Mouse (Mus musculus): ENCODE results near the gene Uvssa. TPM values are rescaled to one million over a fixed set of nuclear protein-coding genes. Genes with fewer than 3 reads are reported as not detected.

The Uvssa gene
- polyA plus RNA-seq, 1 experiment from 2014 or later, result 10.6 TPM

DNA sequence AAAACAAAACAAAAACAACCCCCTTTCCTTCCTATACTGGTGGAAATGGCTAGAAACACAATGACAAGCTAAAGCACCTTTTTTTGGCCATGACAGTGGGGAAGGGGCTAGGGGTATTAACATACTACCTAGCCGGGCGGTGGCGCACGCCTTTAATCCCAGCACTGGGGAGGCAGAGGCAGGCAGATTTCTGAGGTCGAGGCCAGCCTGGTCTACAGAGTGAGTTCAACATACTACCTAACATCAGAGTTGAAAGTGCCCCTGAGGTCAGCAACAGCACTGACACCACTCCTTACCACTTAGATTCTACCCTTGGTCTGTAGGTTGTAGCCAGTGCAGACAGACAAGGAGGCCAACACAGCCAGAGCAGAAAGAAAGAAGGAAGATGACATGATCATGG is 29.1 kb upstream of the Uvssa start:
- Histone ChIP-seq H3K9me3 (no peaks in the 10 kb centered on the region), H3K27ac (no peak overlapping the region), H3K4me2 (no peak overlapping the region), H3K27me3 (no peaks in the 10 kb centered on the region), H3K36me3 (no peaks in the 10 kb centered on the region; the same call in 1 of the 2 replicates), H3K4me3 (no peak overlapping the region), H3K9ac (no peak overlapping the region), H3K4me1 (peaks cover 16% of the 10 kb centered on the region)
- ATAC-seq (ENCODE audit: insufficient number of reproducible peaks, low FRiP score, low TSS enrichment, low read depth), result no peak
- 97% methylated on average over 5 of the region's 5 CpGs for WGBS

DNA sequence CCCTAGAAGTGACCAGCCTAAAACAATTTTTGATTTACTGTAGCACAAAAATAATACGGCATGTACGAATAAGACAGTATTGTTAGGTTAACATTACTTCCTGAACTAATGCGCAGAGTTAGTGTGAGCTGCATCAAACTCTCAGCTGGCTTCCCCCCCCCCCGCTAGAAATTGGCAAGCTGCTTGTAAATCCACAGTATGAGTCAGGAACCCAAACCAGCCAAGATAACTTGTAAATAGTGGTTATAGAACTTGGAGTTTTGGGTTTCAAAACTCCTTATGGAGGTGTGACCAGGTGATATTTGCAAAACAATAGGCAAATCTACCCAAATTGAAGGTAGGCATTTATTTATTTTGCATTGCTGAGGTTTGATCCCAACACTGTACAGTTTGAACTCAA is 28.6 kb upstream of the Uvssa start:
- H3K9ac ChIP-seq, result no peak overlapping the region
- no peak overlapping the region for H3K27ac ChIP-seq
- no peak overlapping the region for H3K4me2 ChIP-seq
- H3K27me3 ChIP-seq, result no peaks in the 10 kb centered on the region
- ATAC-seq (ENCODE audit: insufficient number of reproducible peaks, low FRiP score, low TSS enrichment, low read depth), result no peak
- no peak overlapping the region for H3K4me3 ChIP-seq
- H3K9me3 ChIP-seq, result no peaks in the 10 kb centered on the region
- H3K36me3 ChIP-seq, result no peaks in the 10 kb centered on the region; the same call in 1 of the 2 replicates
- WGBS, result 63% methylated on average over 4 of the region's 4 CpGs
- H3K4me1 ChIP-seq, result peaks cover 16% of the 10 kb centered on the region

GRCm38 (mm10) chr5:33351556-33352272 is 26.6 kb upstream of the Uvssa start:
- no peak overlapping the region for H3K27ac ChIP-seq
- H3K9ac ChIP-seq, result no peak overlapping the region

DNA sequence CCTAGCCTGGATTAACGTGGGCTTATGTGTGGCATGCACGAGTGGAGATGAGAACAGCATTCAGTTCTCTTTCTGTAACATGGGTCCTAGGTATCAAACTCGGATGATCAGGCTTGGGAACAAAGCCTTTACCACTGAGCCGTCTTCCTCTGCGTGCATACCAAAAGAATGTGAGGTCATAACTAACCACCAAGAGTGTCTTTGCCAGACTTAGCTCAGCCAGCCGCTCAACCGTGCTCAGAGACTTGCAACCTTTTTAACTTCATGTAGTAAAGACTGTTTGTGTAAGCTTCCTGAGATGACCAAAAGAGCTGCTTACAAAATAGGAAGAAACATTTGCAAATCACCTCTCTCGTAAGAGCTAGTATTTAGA is 26.1 kb upstream of the Uvssa start:
- Histone ChIP-seq H3K9ac (no peak overlapping the region), H3K4me3 (no peak overlapping the region), H3K4me1 (peaks cover 16% of the 10 kb centered on the region), H3K27ac (no peak overlapping the region), H3K4me2 (no peak overlapping the region), H3K27me3 (no peaks in the 10 kb centered on the region), H3K36me3 (no peaks in the 10 kb centered on the region), H3K9me3 (no peaks in the 10 kb centered on the region)
- 60% methylated on average over 8 of the region's 8 CpGs for WGBS
- ATAC-seq (ENCODE audit: insufficient number of reproducible peaks, low FRiP score, low TSS enrichment, low read depth), result no peak

More at GRCm38 (mm10) chr5:33351556-33352272, 26.6 kb upstream of the Uvssa start:
- Histone ChIP-seq H3K4me3 (no peak overlapping the region), H3K27me3 (no peaks in the 10 kb centered on the region), H3K9me3 (no peaks in the 10 kb centered on the region), H3K4me2 (no peak overlapping the region), H3K36me3 (no peaks in the 10 kb centered on the region), H3K4me1 (peaks cover 16% of the 10 kb centered on the region)
- no peak for ATAC-seq (ENCODE audit: insufficient number of reproducible peaks, low FRiP score, low TSS enrichment, low read depth)
- 60% methylated on average over 3 of the region's 3 CpGs for WGBS

- Histone ChIP-seq H3K9me3 (no peaks in the 10 kb centered on the region), H3K4me3 (no peak overlapping the region), H3K27ac (no peak overlapping the region), H3K4me1 (peaks cover 14% of the 10 kb centered on the region), H3K4me2 (no peak overlapping the region), H3K9ac (no peak overlapping the region), H3K36me3 (no peaks in the 10 kb centered on the region), H3K27me3 (no peaks in the 10 kb centered on the region)
- ATAC-seq (ENCODE audit: insufficient number of reproducible peaks, low FRiP score, low TSS enrichment, low read depth), result no peak
- 35% methylated on average over 3 of the region's 3 CpGs for WGBS
Measured at GRCm38 (mm10) chr5:33353011-33353410, 25.3 kb upstream of the Uvssa start.

DNA sequence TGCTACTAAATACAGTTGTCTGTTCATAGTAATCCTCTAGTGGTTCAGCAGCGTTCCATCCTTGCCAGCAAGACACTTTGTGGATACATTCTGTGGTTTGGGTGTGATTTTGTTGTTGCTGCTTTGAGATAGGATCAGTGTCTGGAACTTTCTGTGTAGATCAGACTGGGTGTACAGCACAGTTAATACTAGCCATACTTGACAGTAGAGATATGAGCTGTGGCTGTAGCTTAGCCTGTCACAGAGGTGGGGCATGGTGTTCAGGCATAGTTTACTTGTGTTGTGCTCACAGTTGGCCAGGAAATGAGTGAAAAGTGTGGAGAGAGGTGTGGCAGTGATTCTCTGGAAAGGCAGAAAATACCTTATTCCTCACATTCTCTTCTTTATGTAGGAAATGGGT is 20.9 kb upstream of the Uvssa start:
- 93% methylated on average over 1 of the region's 1 CpGs for WGBS
- Histone ChIP-seq H3K27me3 (no peaks in the 10 kb centered on the region), H3K4me3 (no peak overlapping the region), H3K4me1 (peaks cover 3% of the 10 kb centered on the region; the same call in 1 of the 2 replicates), H3K36me3 (peaks cover 41% of the 10 kb centered on the region), H3K4me2 (no peak overlapping the region), H3K27ac (no peak overlapping the region), H3K9ac (no peak overlapping the region), H3K9me3 (no peaks in the 10 kb centered on the region)
- ATAC-seq (ENCODE audit: insufficient number of reproducible peaks, low FRiP score, low TSS enrichment, low read depth), result no peak

DNA sequence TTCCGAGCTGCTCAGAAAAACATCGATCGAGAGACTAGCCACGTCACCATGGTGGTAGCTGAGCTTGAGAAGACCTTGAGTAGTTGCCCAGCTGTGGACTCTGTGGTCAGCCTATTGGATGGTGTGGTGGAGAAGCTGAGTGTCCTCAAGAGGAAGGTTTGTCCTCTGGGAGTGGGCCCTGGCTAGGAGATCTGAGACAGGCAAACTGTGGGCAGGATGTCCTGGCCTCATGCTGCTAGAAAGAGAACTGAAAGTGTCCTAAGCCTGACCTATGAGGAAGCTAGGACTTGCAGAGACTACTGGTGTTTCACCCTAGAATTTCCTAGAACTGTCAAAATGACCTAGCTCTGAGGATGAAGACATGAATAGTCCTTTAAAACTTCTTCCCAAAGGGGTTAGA is 19.9 kb upstream of the Uvssa start:
- Histone ChIP-seq H3K4me1 (no peaks in the 10 kb centered on the region), H3K9ac (no peak overlapping the region), H3K36me3 (peaks cover 50% of the 10 kb centered on the region), H3K27ac (no peak overlapping the region), H3K4me2 (no peak overlapping the region), H3K4me3 (no peak overlapping the region), H3K27me3 (no peaks in the 10 kb centered on the region), H3K9me3 (no peaks in the 10 kb centered on the region)
- ATAC-seq (ENCODE audit: insufficient number of reproducible peaks, low FRiP score, low TSS enrichment, low read depth), result no peak
- WGBS, result 93% methylated on average over 4 of the region's 4 CpGs

DNA sequence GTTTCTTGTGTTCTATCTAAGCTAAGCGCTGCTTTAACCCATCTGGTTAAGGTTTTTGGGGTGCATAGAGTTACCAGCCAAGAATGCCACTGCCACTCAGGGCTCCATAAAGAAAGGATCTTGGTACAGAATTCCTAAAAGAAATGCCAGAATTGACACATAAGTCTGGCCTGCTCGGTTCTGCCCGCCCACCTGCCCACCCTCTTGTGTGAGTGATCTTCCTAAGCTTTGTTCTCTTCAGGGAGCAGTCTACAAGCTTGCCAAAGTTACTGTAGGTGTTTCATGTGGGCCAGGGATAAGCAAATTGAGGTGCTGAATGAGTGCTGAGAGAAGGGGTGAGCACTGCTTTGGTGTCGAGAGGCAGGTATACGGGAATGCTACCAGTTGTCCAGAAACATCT is 15.1 kb upstream of the Uvssa start:
- Histone ChIP-seq H3K9ac (no peak overlapping the region), H3K27ac (no peak overlapping the region), H3K9me3 (no peaks in the 10 kb centered on the region), H3K36me3 (peaks cover 96% of the 10 kb centered on the region), H3K4me2 (no peak overlapping the region), H3K4me3 (no peak overlapping the region), H3K27me3 (no peaks in the 10 kb centered on the region), H3K4me1 (no peaks in the 10 kb centered on the region)
- 91% methylated on average over 5 of the region's 5 CpGs for WGBS
- no peak for ATAC-seq (ENCODE audit: insufficient number of reproducible peaks, low FRiP score, low TSS enrichment, low read depth)

DNA sequence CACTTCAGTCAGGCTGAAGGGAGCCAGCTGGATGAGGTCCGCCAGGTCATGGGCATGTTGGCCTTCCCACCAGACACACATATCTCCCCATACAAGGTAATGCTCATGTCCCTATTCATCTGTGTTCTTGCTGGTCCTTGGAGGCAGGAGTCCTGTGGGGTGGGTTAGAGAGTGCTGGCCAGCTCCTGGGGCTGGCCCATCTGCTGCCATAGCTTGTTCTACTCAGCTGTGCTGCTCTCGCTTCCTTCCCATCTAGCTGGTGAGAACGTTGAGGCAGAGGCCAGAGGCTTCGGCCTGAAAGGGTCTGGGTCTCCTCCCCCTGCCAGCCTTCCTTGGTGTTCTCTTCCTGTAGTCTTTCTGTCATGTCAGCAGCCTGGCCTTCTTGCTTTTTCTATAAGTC is 9.7 kb upstream of the Uvssa start:
- WGBS, result 81% methylated on average over 4 of the region's 4 CpGs
- no peaks in the 10 kb centered on the region for H3K27me3 ChIP-seq
- H3K4me2 ChIP-seq, result no peak overlapping the region
- no peaks in the 10 kb centered on the region for H3K4me1 ChIP-seq
- H3K36me3 ChIP-seq, result peaks cover 100% of the 10 kb centered on the region
- H3K9ac ChIP-seq, result no peak overlapping the region
- H3K4me3 ChIP-seq, result no peak overlapping the region
- ATAC-seq (ENCODE audit: insufficient number of reproducible peaks, low FRiP score, low TSS enrichment, low read depth), result no peak
- no peaks in the 10 kb centered on the region for H3K9me3 ChIP-seq
- no peak overlapping the region for H3K27ac ChIP-seq

DNA sequence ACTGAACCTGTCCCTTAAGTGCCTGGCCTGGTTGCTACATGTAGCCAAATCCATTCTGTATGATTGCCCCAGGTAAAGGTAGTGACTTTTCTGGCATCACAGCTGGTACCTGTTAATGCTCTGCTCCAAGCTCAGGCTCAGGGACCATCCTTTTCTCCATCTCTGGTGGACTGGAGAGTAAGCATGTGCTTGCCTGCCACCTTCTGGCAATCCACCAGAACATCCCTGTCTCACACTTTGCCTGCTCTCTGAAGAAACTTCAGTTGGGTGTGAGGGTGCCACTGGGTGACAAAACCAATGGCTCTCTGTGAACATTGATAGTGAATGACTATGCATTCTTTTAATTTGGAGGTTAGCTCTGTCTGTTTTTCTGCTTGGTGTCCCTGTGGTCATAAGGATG is 7.2 kb upstream of the Uvssa start:
- H3K36me3 ChIP-seq, result peaks cover 81% of the 10 kb centered on the region
- no peak overlapping the region for H3K4me3 ChIP-seq
- H3K27ac ChIP-seq, result no peak overlapping the region
- H3K4me2 ChIP-seq, result no peak overlapping the region
- H3K4me1 ChIP-seq, result no peaks in the 10 kb centered on the region
- H3K9ac ChIP-seq, result no peak overlapping the region
- no peak for ATAC-seq (ENCODE audit: insufficient number of reproducible peaks, low FRiP score, low TSS enrichment, low read depth)
- H3K9me3 ChIP-seq, result no peaks in the 10 kb centered on the region
- H3K27me3 ChIP-seq, result no peaks in the 10 kb centered on the region

DNA sequence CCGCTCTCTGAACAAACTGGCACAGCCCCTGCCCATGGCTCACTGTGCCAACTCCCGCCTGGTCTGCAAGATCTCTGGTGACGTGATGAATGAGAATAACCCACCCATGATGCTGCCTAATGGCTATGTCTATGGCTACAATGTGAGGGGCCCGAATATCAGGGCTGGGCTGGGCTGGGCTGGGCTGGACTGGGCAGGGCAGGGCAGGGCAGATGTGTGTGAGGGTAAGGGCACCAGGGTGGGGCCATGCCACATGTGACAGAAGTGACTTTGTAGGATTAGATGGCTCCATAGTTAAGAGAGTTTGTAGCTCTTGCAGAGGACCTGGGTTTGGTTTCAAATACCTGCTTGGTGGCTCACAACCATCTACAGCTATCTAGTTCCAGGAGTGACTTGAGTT is 6.7 kb upstream of the Uvssa start:
- peaks cover 76% of the 10 kb centered on the region for H3K36me3 ChIP-seq
- no peak for ATAC-seq (ENCODE audit: insufficient number of reproducible peaks, low FRiP score, low TSS enrichment, low read depth)
- H3K4me1 ChIP-seq, result no peaks in the 10 kb centered on the region
- no peak overlapping the region for H3K27ac ChIP-seq
- H3K27me3 ChIP-seq, result no peaks in the 10 kb centered on the region
- 96% methylated on average over 4 of the region's 4 CpGs for WGBS
- no peak overlapping the region for H3K4me2 ChIP-seq
- H3K9ac ChIP-seq, result no peak overlapping the region
- H3K4me3 ChIP-seq, result no peak overlapping the region
- H3K9me3 ChIP-seq, result no peaks in the 10 kb centered on the region

- Histone ChIP-seq H3K4me2 (no peak overlapping the region), H3K4me3 (no peak overlapping the region), H3K9ac (no peak overlapping the region), H3K4me1 (peaks cover 5% of the 10 kb centered on the region; the same call in 1 of the 2 replicates), H3K27ac (no peak overlapping the region), H3K9me3 (no peaks in the 10 kb centered on the region), H3K27me3 (no peaks in the 10 kb centered on the region), H3K36me3 (peaks cover 68% of the 10 kb centered on the region)
- ATAC-seq (ENCODE audit: insufficient number of reproducible peaks, low FRiP score, low TSS enrichment, low read depth), result no peak
- 81% methylated on average over 18 of the region's 18 CpGs for WGBS
Measured at GRCm38 (mm10) chr5:33372331-33373038, 5.9 kb upstream of the Uvssa start.
